Comparison of ENCODE assay signal across 8 mouse cellular contexts in the genomic region with DNA sequence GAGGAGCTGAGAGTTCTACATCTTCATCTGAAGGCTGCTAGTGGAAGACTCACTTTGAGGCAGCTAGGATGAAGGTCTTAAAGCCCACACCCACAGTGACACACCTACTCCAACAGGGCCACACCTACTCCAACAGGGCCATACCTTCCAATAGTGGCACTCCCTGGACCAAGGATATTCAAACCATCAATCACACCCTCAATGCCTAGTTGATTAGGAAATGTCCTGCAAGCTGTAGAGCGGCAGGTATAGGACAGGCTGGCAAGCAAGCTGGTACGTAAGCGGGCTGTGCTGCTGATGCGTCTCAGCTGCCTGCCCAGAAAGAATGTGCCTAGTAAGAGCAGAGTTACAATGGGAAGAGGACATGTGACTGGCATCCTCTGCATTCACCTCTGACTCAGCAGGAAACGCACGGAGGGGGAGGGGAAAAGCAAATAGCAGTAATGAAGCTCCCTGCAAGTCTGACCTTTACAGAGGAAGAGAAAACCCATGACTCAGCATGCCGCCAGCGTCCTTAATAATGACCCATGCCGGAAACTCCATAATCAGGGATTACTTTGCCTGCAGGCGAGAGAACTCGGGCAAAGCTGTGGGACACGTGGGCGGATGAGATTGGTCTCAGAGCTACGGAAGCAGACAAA. TPM values are rescaled to one million over a fixed set of nuclear protein-coding genes. Genes with fewer than 3 reads are reported as not detected.
DNase-seq lines count a peak whose midpoint lies in the region; ATAC-seq and TF ChIP-seq lines count a peak whose summit lies in the region.

A gene (minus strand): TSS at position 51 of the 641 bp plus-strand sequence.

- no peaks in the 10 kb centered on the region for H3K9me3 ChIP-seq in embryonic facial prominence, embryonic 12.5 days

- ATAC-seq in embryonic facial prominence, embryonic 12.5 days (ENCODE audit: insufficient number of reproducible peaks, insufficient read depth, low FRiP score, low TSS enrichment): no peak; the same call in 1 of the 2 replicates

- no peak within 1 kb of the TSS for H3K27ac ChIP-seq in left cerebral cortex, adult 2 months
- H3K27ac ChIP-seq in embryonic facial prominence, embryonic 12.5 days: no peak within 1 kb of the TSS

- 13% methylated on average over 14 of the region's 14 CpGs for WGBS in embryonic facial prominence, embryonic 12.5 days

- DNase-seq in left cerebral cortex, adult 2 months (ENCODE audit: extremely low spot score in 1 of 2, low spot score in 2 of 2): no peak
- DNase-seq in left cerebral cortex, adult 9 months (ENCODE audit: low spot score in 2 of 2): no peak
- DNase-seq in heart, postnatal 36 days: peak; percentile 36 to 41
- DNase-seq in layer of hippocampus, postnatal 14 days (ENCODE audit: low spot score in 2 of 2): no peak
- DNase-seq in lung, postnatal 4 days: peak; percentile 49 to 50
- peak; percentile 50 for DNase-seq in urinary bladder, postnatal 25 days (ENCODE audit: low spot score)
- no peak for DNase-seq in thymus, postnatal 14 days

- no peak within 1 kb of the TSS; the same call in 1 of the 2 replicates for H3K4me3 ChIP-seq in left cerebral cortex, adult 2 months
- no peak within 1 kb of the TSS for H3K4me3 ChIP-seq in embryonic facial prominence, embryonic 12.5 days

- peaks cover 14% of the 10 kb centered on the region; the same call in 1 of the 2 replicates for H3K4me1 ChIP-seq in embryonic facial prominence, embryonic 12.5 days

- H3K36me3 ChIP-seq in embryonic facial prominence, embryonic 12.5 days: no peaks in the 10 kb centered on the region

- H3K27me3 ChIP-seq in embryonic facial prominence, embryonic 12.5 days: no peaks in the 10 kb centered on the region

- no peak for TF ChIP-seq CTCF in left cerebral cortex, adult 2 months (IDR thresholded peaks at IDR 0.05)

- intact Hi-C loops in left cerebral cortex, adult 2 months (cut with DNase I): loop anchor here (2.0 kb wide), 1 partner anchor 26 kb away; no protein-coding TSS in a partner anchor
- intact Hi-C loops in heart, postnatal 36 days (cut with DNase I): loop anchor here (2.0 kb wide), 1 partner anchor 26 kb away; no protein-coding TSS in a partner anchor

- peak within 1 kb of the TSS; percentile 3 for H3K4me2 ChIP-seq in embryonic facial prominence, embryonic 12.5 days (replicated peaks)

- no peak within 1 kb of the TSS for H3K9ac ChIP-seq in embryonic facial prominence, embryonic 12.5 days

RNA-seq across cellular contexts. Expression of the gene that starts here (rescaled TPM):
- total RNA-seq in left cerebral cortex, adult 2 months (2021): 100 to 1,000 TPM; 122 TPM
- polyA plus RNA-seq in embryonic facial prominence, embryonic 12.5 days (2016; fragmentation: Nextera tagmentation; extraction: Ambion mirVana): 1.9 and 2.8 TPM in 2 replicates
- total RNA-seq in heart, postnatal 36 days (2021): not detected
- total RNA-seq in layer of hippocampus, postnatal 14 days (2021): 100 to 1,000 TPM; 119 to 130 TPM

Comparison
In these comparisons a context has a peak if more than half of its experiments do, and no peak if none do; other contexts are left out.
1. RNA of the gene that starts here (total RNA-seq): 119 to 130 TPM in layer of hippocampus, postnatal 14 days and 122 TPM in left cerebral cortex, adult 2 months; not detected in heart, postnatal 36 days; every median in the first group is over 100 times any median in the second.
2. Peak in DNase-seq in heart, postnatal 36 days; RNA of the gene not detected or under 1 TPM.
3. DNase-seq: peak in lung, postnatal 4 days (2 of 2) and urinary bladder, postnatal 25 days (single experiment); none in left cerebral cortex, adult 2 months (0 of 2), left cerebral cortex, adult 9 months (0 of 2), layer of hippocampus, postnatal 14 days (0 of 2) and thymus, postnatal 14 days (single experiment).